Mouse (Mus musculus): ENCODE measurements around the gene Slc16a8. TPM values are rescaled to one million over a fixed set of nuclear protein-coding genes. Genes with fewer than 3 reads are reported as not detected.

The Slc16a8 gene
- 1.00 and 1.2 TPM in 2 replicates for polyA plus RNA-seq (2015; fragmentation: Nextera tagmentation; extraction: Ambion mirVana)

GRCm38 (mm10) chr15:79254661-79255060 lies at the start of gene Slc16a8:
TSS of gene Slc16a8 (minus strand) at chr15:79254761.
- Histone ChIP-seq H3K4me3 (no peak within 1 kb of the TSS), H3K4me1 (replicated peaks) (peaks cover 15% of the 10 kb centered on the region), H3K27me3 (peaks cover 30% of the 10 kb centered on the region), H3K36me3 (no peaks in the 10 kb centered on the region), H3K9me3 (no peaks in the 10 kb centered on the region), H3K9ac (no peak within 1 kb of the TSS), H3K27ac (replicated peaks) (no peak within 1 kb of the TSS), H3K4me2 (no peak within 1 kb of the TSS)
- 54% methylated on average over 3 of the region's 3 CpGs for WGBS
- ATAC-seq (ENCODE audit: low FRiP score, low read depth): no peak

GRCm38 (mm10) chr15:79303725-79304124 lies 49.2 kb upstream of the Slc16a8 start:
- no peak overlapping the region for H3K9ac ChIP-seq
- H3K4me3 ChIP-seq: no peak overlapping the region
- H3K9me3 ChIP-seq: no peaks in the 10 kb centered on the region
- no peaks in the 10 kb centered on the region for H3K36me3 ChIP-seq
- no peak overlapping the region for H3K27ac ChIP-seq (replicated peaks)
- 89% methylated on average over 8 of the region's 8 CpGs for WGBS
- no peak for ATAC-seq (ENCODE audit: low FRiP score, low read depth)
- no peaks in the 10 kb centered on the region for H3K27me3 ChIP-seq
- no peak overlapping the region for H3K4me2 ChIP-seq
- no peaks in the 10 kb centered on the region for H3K4me1 ChIP-seq (replicated peaks)

GRCm38 (mm10) chr15:79299563-79300155 lies 45.1 kb upstream of the Slc16a8 start:
- ATAC-seq (ENCODE audit: low FRiP score, low read depth): no peak
- H3K9ac ChIP-seq: no peak overlapping the region
- H3K4me3 ChIP-seq: no peak overlapping the region
- no peaks in the 10 kb centered on the region for H3K36me3 ChIP-seq
- H3K4me1 ChIP-seq (replicated peaks): no peaks in the 10 kb centered on the region
- no peaks in the 10 kb centered on the region for H3K9me3 ChIP-seq
- no peak overlapping the region for H3K4me2 ChIP-seq
- 81% methylated on average over 2 of the region's 2 CpGs for WGBS
- no peaks in the 10 kb centered on the region for H3K27me3 ChIP-seq
- no peak overlapping the region for H3K27ac ChIP-seq (replicated peaks)

- Histone ChIP-seq H3K9me3 (no peaks in the 10 kb centered on the region), H3K36me3 (no peaks in the 10 kb centered on the region), H3K4me1 (replicated peaks) (no peaks in the 10 kb centered on the region), H3K9ac (no peak overlapping the region), H3K27ac (replicated peaks) (no peak overlapping the region), H3K4me3 (no peak overlapping the region), H3K27me3 (no peaks in the 10 kb centered on the region), H3K4me2 (no peak overlapping the region)
- no peak for ATAC-seq (ENCODE audit: low FRiP score, low read depth)
- 86% methylated on average over 6 of the region's 6 CpGs for WGBS
These were observed 44.0 kb upstream of the Slc16a8 start for GRCm38 (mm10) chr15:79298553-79298952.

- Histone ChIP-seq H3K9ac (no peak overlapping the region), H3K27me3 (no peaks in the 10 kb centered on the region), H3K4me2 (no peak overlapping the region), H3K9me3 (no peaks in the 10 kb centered on the region), H3K27ac (replicated peaks) (no peak overlapping the region), H3K4me1 (replicated peaks) (no peaks in the 10 kb centered on the region), H3K4me3 (no peak overlapping the region), H3K36me3 (no peaks in the 10 kb centered on the region)
- no peak for ATAC-seq (ENCODE audit: low FRiP score, low read depth)
- WGBS: 90% methylated on average over 9 of the region's 9 CpGs
These were observed 38.2 kb upstream of the Slc16a8 start for GRCm38 (mm10) chr15:79292779-79293178.

- Histone ChIP-seq H3K9me3 (no peaks in the 10 kb centered on the region), H3K4me2 (no peak overlapping the region), H3K36me3 (no peaks in the 10 kb centered on the region), H3K27ac (replicated peaks) (no peak overlapping the region), H3K9ac (no peak overlapping the region), H3K4me1 (replicated peaks) (no peaks in the 10 kb centered on the region), H3K27me3 (no peaks in the 10 kb centered on the region), H3K4me3 (no peak overlapping the region)
- WGBS: 76% methylated on average over 3 of the region's 3 CpGs
- ATAC-seq (ENCODE audit: low FRiP score, low read depth): no peak
These were observed 35.8 kb upstream of the Slc16a8 start for GRCm38 (mm10) chr15:79290340-79290739.

GRCm38 (mm10) chr15:79289441-79289840 lies 34.9 kb upstream of the Slc16a8 start:
- 91% methylated on average over 12 of the region's 12 CpGs for WGBS
- H3K27ac ChIP-seq (replicated peaks): no peak overlapping the region
- no peak for ATAC-seq (ENCODE audit: low FRiP score, low read depth)
- no peak overlapping the region for H3K9ac ChIP-seq
- H3K4me3 ChIP-seq: no peak overlapping the region
- H3K4me1 ChIP-seq (replicated peaks): no peaks in the 10 kb centered on the region
- no peaks in the 10 kb centered on the region for H3K36me3 ChIP-seq
- H3K9me3 ChIP-seq: no peaks in the 10 kb centered on the region
- H3K4me2 ChIP-seq: no peak overlapping the region
- H3K27me3 ChIP-seq: no peaks in the 10 kb centered on the region

- no peak overlapping the region for H3K4me2 ChIP-seq
- no peaks in the 10 kb centered on the region for H3K27me3 ChIP-seq
- H3K36me3 ChIP-seq: no peaks in the 10 kb centered on the region
- H3K4me1 ChIP-seq (replicated peaks): no peaks in the 10 kb centered on the region
- no peaks in the 10 kb centered on the region for H3K9me3 ChIP-seq
- no peak for ATAC-seq (ENCODE audit: low FRiP score, low read depth)
- WGBS: 88% methylated on average over 3 of the region's 3 CpGs
- H3K27ac ChIP-seq (replicated peaks): no peak overlapping the region
- no peak overlapping the region for H3K9ac ChIP-seq
- no peak overlapping the region for H3K4me3 ChIP-seq
These were observed 33.8 kb upstream of the Slc16a8 start for GRCm38 (mm10) chr15:79288387-79288786.

GRCm38 (mm10) chr15:79287091-79287490 lies 32.5 kb upstream of the Slc16a8 start:
- H3K4me2 ChIP-seq: no peak overlapping the region
- no peak overlapping the region for H3K4me3 ChIP-seq
- no peak for ATAC-seq (ENCODE audit: low FRiP score, low read depth)
- no peak overlapping the region for H3K9ac ChIP-seq
- H3K4me1 ChIP-seq (replicated peaks): no peaks in the 10 kb centered on the region
- H3K36me3 ChIP-seq: no peaks in the 10 kb centered on the region
- H3K9me3 ChIP-seq: no peaks in the 10 kb centered on the region
- 94% methylated on average over 7 of the region's 7 CpGs for WGBS
- no peak overlapping the region for H3K27ac ChIP-seq (replicated peaks)
- H3K27me3 ChIP-seq: no peaks in the 10 kb centered on the region

GRCm38 (mm10) chr15:79286141-79286540 lies 31.6 kb upstream of the Slc16a8 start:
- WGBS: 87% methylated on average over 7 of the region's 7 CpGs
- Histone ChIP-seq H3K4me3 (no peak overlapping the region), H3K27me3 (no peaks in the 10 kb centered on the region), H3K36me3 (no peaks in the 10 kb centered on the region), H3K27ac (replicated peaks) (no peak overlapping the region), H3K4me2 (no peak overlapping the region), H3K9me3 (no peaks in the 10 kb centered on the region), H3K4me1 (replicated peaks) (no peaks in the 10 kb centered on the region), H3K9ac (no peak overlapping the region)
- ATAC-seq (ENCODE audit: low FRiP score, low read depth): no peak

- no peak for ATAC-seq (ENCODE audit: low FRiP score, low read depth)
- Histone ChIP-seq H3K9ac (no peak within 1 kb of the TSS), H3K9me3 (no peaks in the 10 kb centered on the region), H3K4me1 (replicated peaks) (no peaks in the 10 kb centered on the region), H3K27me3 (no peaks in the 10 kb centered on the region), H3K27ac (replicated peaks) (no peak within 1 kb of the TSS), H3K4me3 (no peak within 1 kb of the TSS), H3K4me2 (no peak within 1 kb of the TSS), H3K36me3 (no peaks in the 10 kb centered on the region)
- WGBS: 73% methylated on average over 9 of the region's 10 CpGs
These were observed 30.8 kb upstream of the Slc16a8 start, which contains the start of gene Baiap2l2 for GRCm38 (mm10) chr15:79285399-79285798. TSS of gene Baiap2l2 (minus strand) at chr15:79285537.

GRCm38 (mm10) chr15:79283371-79283770 lies 28.8 kb upstream of the Slc16a8 start:
- Histone ChIP-seq H3K36me3 (no peaks in the 10 kb centered on the region), H3K4me2 (no peak overlapping the region), H3K27ac (replicated peaks) (no peak overlapping the region), H3K4me1 (replicated peaks) (no peaks in the 10 kb centered on the region), H3K9ac (no peak overlapping the region), H3K9me3 (no peaks in the 10 kb centered on the region), H3K27me3 (no peaks in the 10 kb centered on the region), H3K4me3 (no peak overlapping the region)
- no peak for ATAC-seq (ENCODE audit: low FRiP score, low read depth)
- WGBS: 84% methylated on average over 4 of the region's 4 CpGs

- H3K9me3 ChIP-seq: no peaks in the 10 kb centered on the region
- H3K9ac ChIP-seq: no peak overlapping the region
- ATAC-seq (ENCODE audit: low FRiP score, low read depth): no peak
- H3K4me2 ChIP-seq: no peak overlapping the region
- no peak overlapping the region for H3K4me3 ChIP-seq
- H3K27me3 ChIP-seq: no peaks in the 10 kb centered on the region
- H3K4me1 ChIP-seq (replicated peaks): no peaks in the 10 kb centered on the region
- WGBS: 83% methylated on average over 5 of the region's 5 CpGs
- no peak overlapping the region for H3K27ac ChIP-seq (replicated peaks)
- no peaks in the 10 kb centered on the region for H3K36me3 ChIP-seq
These were observed 27.9 kb upstream of the Slc16a8 start for GRCm38 (mm10) chr15:79282434-79282833.
